Mouse (Mus musculus): ENCODE data around the gene Pkd2. TPM values are rescaled to one million over a fixed set of nuclear protein-coding genes. Genes with fewer than 3 reads are reported as not detected.

Pkd2 gene
- total and polyA plus RNA-seq, 2 experiments from 2014 or later: 4.7 to 15.4 TPM

- H3K36me3 ChIP-seq (replicated peaks; ENCODE audit: control insufficient read depth, insufficient read depth, low read length): peaks cover 74% of the 10 kb centered on the region
- H3K4me3 ChIP-seq (ENCODE audit: low read depth, low read length): no peak overlapping the region
- ATAC-seq (ENCODE audit: insufficient read depth, low read depth): no peak
These were observed 21.1 kb downstream of the Pkd2 start for GRCm38 (mm10) chr5:104480367-104480766.

GRCm38 (mm10) chr5:104482856-104483255, 23.6 kb downstream of the Pkd2 start:
- H3K27me3 ChIP-seq (ENCODE audit: control insufficient read depth, insufficient read depth, low read length): no peaks in the 10 kb centered on the region
- H3K4me1 ChIP-seq (ENCODE audit: control insufficient read depth, insufficient read depth): no peaks in the 10 kb centered on the region
- H3K9ac ChIP-seq (replicated peaks; ENCODE audit: low read depth, low read length): no peak overlapping the region
- 59% methylated on average over 8 of the region's 8 CpGs for WGBS
- no peaks in the 10 kb centered on the region for H3K9me3 ChIP-seq (replicated peaks; ENCODE audit: control insufficient read depth, low read length)
- H3K4me2 ChIP-seq (ENCODE audit: low read depth, low read length): no peak overlapping the region
- no peak overlapping the region for H3K27ac ChIP-seq (ENCODE audit: low read depth)
- no peak for TF ChIP-seq CTCF (IDR thresholded peaks at IDR 0.05; ENCODE audit: low read depth)
- TF ChIP-seq EP300 (IDR thresholded peaks at IDR 0.05; ENCODE audit: low read depth): no peak
- DNase-seq (ENCODE audit: low spot score) (no peak), ATAC-seq (ENCODE audit: insufficient read depth, low read depth) (no peak)
- H3K36me3 ChIP-seq (replicated peaks; ENCODE audit: control insufficient read depth, insufficient read depth, low read length): peaks cover 77% of the 10 kb centered on the region
- H3K4me3 ChIP-seq (ENCODE audit: low read depth, low read length): no peak overlapping the region

More at GRCm38 (mm10) chr5:104480367-104480766, 21.1 kb downstream of the Pkd2 start:
- TF ChIP-seq EP300 (IDR thresholded peaks at IDR 0.05; ENCODE audit: low read depth): no peak
- TF ChIP-seq CTCF (IDR thresholded peaks at IDR 0.05; ENCODE audit: low read depth): no peak
- H3K27ac ChIP-seq (ENCODE audit: low read depth): no peak overlapping the region
- H3K9me3 ChIP-seq (replicated peaks; ENCODE audit: control insufficient read depth, low read length): no peaks in the 10 kb centered on the region
- DNase-seq (ENCODE audit: low spot score): no peak
- no peaks in the 10 kb centered on the region for H3K27me3 ChIP-seq (ENCODE audit: control insufficient read depth, insufficient read depth, low read length)
- H3K9ac ChIP-seq (replicated peaks; ENCODE audit: low read depth, low read length): no peak overlapping the region
- no peaks in the 10 kb centered on the region for H3K4me1 ChIP-seq (ENCODE audit: control insufficient read depth, insufficient read depth)
- H3K4me2 ChIP-seq (ENCODE audit: low read depth, low read length): no peak overlapping the region
- 84% methylated on average over 7 of the region's 7 CpGs for WGBS

GRCm38 (mm10) chr5:104491561-104491960, 32.3 kb downstream of the Pkd2 start:
- Histone ChIP-seq H3K9ac (replicated peaks; ENCODE audit: low read depth, low read length) (no peak overlapping the region), H3K4me2 (ENCODE audit: low read depth, low read length) (no peak overlapping the region), H3K4me3 (ENCODE audit: low read depth, low read length) (no peak overlapping the region), H3K27ac (ENCODE audit: low read depth) (no peak overlapping the region), H3K4me1 (ENCODE audit: control insufficient read depth, insufficient read depth) (no peaks in the 10 kb centered on the region), H3K9me3 (replicated peaks; ENCODE audit: control insufficient read depth, low read length) (no peaks in the 10 kb centered on the region), H3K27me3 (ENCODE audit: control insufficient read depth, insufficient read depth, low read length) (no peaks in the 10 kb centered on the region), H3K36me3 (replicated peaks; ENCODE audit: control insufficient read depth, insufficient read depth, low read length) (peaks cover 76% of the 10 kb centered on the region)
- no peak for TF ChIP-seq EP300 (IDR thresholded peaks at IDR 0.05; ENCODE audit: low read depth)
- no peak for TF ChIP-seq CTCF (IDR thresholded peaks at IDR 0.05; ENCODE audit: low read depth)
- WGBS: 29% methylated on average over 5 of the region's 5 CpGs
- DNase-seq (ENCODE audit: low spot score): no peak
- no peak for ATAC-seq (ENCODE audit: insufficient read depth, low read depth)

GRCm38 (mm10) chr5:104504883-104505282, 45.6 kb downstream of the Pkd2 start:
- Histone ChIP-seq H3K36me3 (replicated peaks; ENCODE audit: control insufficient read depth, insufficient read depth, low read length) (peaks cover 40% of the 10 kb centered on the region), H3K4me3 (ENCODE audit: low read depth, low read length) (no peak overlapping the region), H3K4me1 (ENCODE audit: control insufficient read depth, insufficient read depth) (peaks cover 10% of the 10 kb centered on the region), H3K4me2 (ENCODE audit: low read depth, low read length) (no peak overlapping the region), H3K27me3 (ENCODE audit: control insufficient read depth, insufficient read depth, low read length) (no peaks in the 10 kb centered on the region), H3K9me3 (replicated peaks; ENCODE audit: control insufficient read depth, low read length) (no peaks in the 10 kb centered on the region), H3K9ac (replicated peaks; ENCODE audit: low read depth, low read length) (no peak overlapping the region), H3K27ac (ENCODE audit: low read depth) (no peak overlapping the region)
- DNase-seq (ENCODE audit: low spot score) (no peak), ATAC-seq (ENCODE audit: insufficient read depth, low read depth) (no peak)
- WGBS: 84% methylated on average over 2 of the region's 2 CpGs
- TF ChIP-seq EP300 (IDR thresholded peaks at IDR 0.05; ENCODE audit: low read depth): no peak
- TF ChIP-seq CTCF (IDR thresholded peaks at IDR 0.05; ENCODE audit: low read depth): no peak

- peak; percentile 10 for DNase-seq (ENCODE audit: low spot score)
These were observed 48.6 kb downstream of the Pkd2 start for GRCm38 (mm10) chr5:104507829-104508194.

More at GRCm38 (mm10) chr5:104507829-104508194, 48.6 kb downstream of the Pkd2 start:
- H3K27me3 ChIP-seq (ENCODE audit: control insufficient read depth, insufficient read depth, low read length): no peaks in the 10 kb centered on the region
- WGBS: 0% methylated on average over 2 of the region's 2 CpGs
- H3K9ac ChIP-seq (replicated peaks; ENCODE audit: low read depth, low read length): peak overlapping the region; percentile 86; the same call in 1 of the 2 replicates
- ATAC-seq (ENCODE audit: insufficient read depth, low read depth): peak; percentile 39
- H3K27ac ChIP-seq (ENCODE audit: low read depth): peak overlapping the region; percentile 34; the same call in 1 of the 2 replicates
- peak overlapping the region; percentile 92 for H3K4me2 ChIP-seq (ENCODE audit: low read depth, low read length)
- H3K4me3 ChIP-seq (ENCODE audit: low read depth, low read length): peak overlapping the region; percentile 78
- TF ChIP-seq CTCF (IDR thresholded peaks at IDR 0.05; ENCODE audit: low read depth) (no peak), EP300 (IDR thresholded peaks at IDR 0.05; ENCODE audit: low read depth) (no peak)
- H3K4me1 ChIP-seq (ENCODE audit: control insufficient read depth, insufficient read depth): peaks cover 10% of the 10 kb centered on the region
- peaks cover 20% of the 10 kb centered on the region for H3K36me3 ChIP-seq (replicated peaks; ENCODE audit: control insufficient read depth, insufficient read depth, low read length)
- H3K9me3 ChIP-seq (replicated peaks; ENCODE audit: control insufficient read depth, low read length): no peaks in the 10 kb centered on the region

Measured in heart, postnatal 0 days (tissue).